In genomic region chr3:129880925-129881593, GRCm38 (mm10) we compare ENCODE assay signal across 13 mouse cellular contexts. TPM values are rescaled to one million over a fixed set of nuclear protein-coding genes. Genes with fewer than 3 reads are reported as not detected.
DNase-seq lines count a peak whose midpoint lies in the region; ATAC-seq lines count a peak whose summit lies in the region.
"Had no signal": no experiment of that assay in that cellular context is flagged by ENCODE, and none has a peak within 500 bp of the region (broad histone marks: within the 10 kb centered on the region; RNA-seq: fewer than 3 reads in every experiment).

No protein-coding gene starts in this region.

- ATAC-seq in erythroid progenitor cell, adult 5-6 weeks (replicated peaks; ENCODE audit: low FRiP score, poor library complexity, severe bottlenecking) = peak; percentile 86
- peak; percentile 56 for ATAC-seq in megakaryocyte progenitor cell, adult 5-6 weeks (replicated peaks; ENCODE audit: poor library complexity)
- ATAC-seq: inflammation-experienced regulatory T-cells, adult 6 months had no signal

- peak; percentile 16 for DNase-seq in gastrocnemius, adult 18-20 months (ENCODE audit: low spot score)
- DNase-seq in gastrocnemius, adult 8-10 months (ENCODE audit: low spot score in 2 of 2) = no peak
- peak; percentile 40 for DNase-seq in 416B (ENCODE audit: low read depth)
- DNase-seq in left cerebral cortex, postnatal 4 days = no peak
- no peak for DNase-seq in right cerebral cortex, postnatal 36 days (ENCODE audit: low spot score in 2 of 2)
- no peak for DNase-seq in right cerebral cortex, adult 2 months (ENCODE audit: low spot score in 2 of 2)
- DNase-seq: layer of hippocampus, postnatal 36 days; midbrain, embryonic 14.5 days; retina, postnatal 1 day had no signal

- intact Hi-C loops in left cerebral cortex, postnatal 4 days (cut with DNase I) = no loop called here

RNA-seq across cellular contexts. Expression of gene Pla2g12a, which starts 2.7 kb away (rescaled TPM):
- total RNA-seq in gastrocnemius, adult 18-20 months (2021) = 100 to 1,000 TPM in 1 of 2 experiments, 10 to 100 TPM in 1; 89.5 to 116 TPM
- 10 to 100 TPM; 83.7 to 92.7 (median 86.9) TPM for total RNA-seq in gastrocnemius, adult 8-10 months (2022)
- total RNA-seq in erythroid progenitor cell, adult 5-6 weeks (2015; ENCODE audit: low replicate concordance) = 23.1 and 44.4 TPM in 2 replicates
- total RNA-seq in erythroid progenitor cell, adult 5-6 weeks (2017; ENCODE audit: low replicate concordance) = 27.0 and 29.7 TPM in 2 replicates
- total RNA-seq in megakaryocyte progenitor cell, adult 5-6 weeks (2015) = 32.2 and 40.1 TPM in 2 replicates
- 24.3 and 31.3 TPM in 2 replicates for total RNA-seq in megakaryocyte progenitor cell, adult 5-6 weeks (2017)
- 10 to 100 TPM; 14.3 to 19.0 TPM for total RNA-seq in left cerebral cortex, postnatal 4 days (2021)

RNA-seq across cellular contexts. Expression of gene Casp6, which starts 20.2 kb away (rescaled TPM):
- 1 to 10 TPM; 1.8 to 2.8 TPM for total RNA-seq in gastrocnemius, adult 18-20 months (2021)
- 1 to 10 TPM; 1.7 to 2.7 (median 1.9) TPM for total RNA-seq in gastrocnemius, adult 8-10 months (2022)
- 10.5 and 14.4 TPM in 2 replicates for total RNA-seq in erythroid progenitor cell, adult 5-6 weeks (2015; ENCODE audit: low replicate concordance)
- total RNA-seq in erythroid progenitor cell, adult 5-6 weeks (2017; ENCODE audit: low replicate concordance) = 3.7 and 5.3 TPM in 2 replicates
- 16.2 and 16.3 TPM in 2 replicates for total RNA-seq in megakaryocyte progenitor cell, adult 5-6 weeks (2015)
- total RNA-seq in megakaryocyte progenitor cell, adult 5-6 weeks (2017) = 9.3 and 13.3 TPM in 2 replicates
- 1 to 10 TPM; 8.3 to 9.9 TPM for total RNA-seq in left cerebral cortex, postnatal 4 days (2021)

RNA-seq across cellular contexts. Expression of gene Cfi, which starts 45.4 kb away (rescaled TPM):
- total RNA-seq in gastrocnemius, adult 18-20 months (2021) = under 1 TPM in 1 of 2 experiments, not detected in 1; 0.38 TPM
- total RNA-seq in gastrocnemius, adult 8-10 months (2022) = not detected
- not detected in 2 replicates for total RNA-seq in erythroid progenitor cell, adult 5-6 weeks (2015; ENCODE audit: low replicate concordance)
- total RNA-seq in erythroid progenitor cell, adult 5-6 weeks (2017; ENCODE audit: low replicate concordance) = not detected in 2 replicates
- not detected in 2 replicates for total RNA-seq in megakaryocyte progenitor cell, adult 5-6 weeks (2015)
- not detected in 2 replicates for total RNA-seq in megakaryocyte progenitor cell, adult 5-6 weeks (2017)
- total RNA-seq in left cerebral cortex, postnatal 4 days (2021) = not detected
- total RNA-seq: ES-E14; layer of hippocampus, postnatal 36 days had no signal

RNA-seq across cellular contexts. Expression of gene Gar1, which starts 49.9 kb away (rescaled TPM):
- 10 to 100 TPM; 19.7 to 21.7 TPM for total RNA-seq in gastrocnemius, adult 18-20 months (2021)
- 10 to 100 TPM; 13.5 to 24.3 (median 18.7) TPM for total RNA-seq in gastrocnemius, adult 8-10 months (2022)
- 6.3 and 7.6 TPM in 2 replicates for total RNA-seq in erythroid progenitor cell, adult 5-6 weeks (2015; ENCODE audit: low replicate concordance)
- not detected in 2 replicates for total RNA-seq in erythroid progenitor cell, adult 5-6 weeks (2017; ENCODE audit: low replicate concordance)
- total RNA-seq in megakaryocyte progenitor cell, adult 5-6 weeks (2015) = 49.3 and 64.6 TPM in 2 replicates
- 23.6 and 26.9 TPM in 2 replicates for total RNA-seq in megakaryocyte progenitor cell, adult 5-6 weeks (2017)
- total RNA-seq in left cerebral cortex, postnatal 4 days (2021) = 10 to 100 TPM; 48.5 to 49.7 TPM

RNA-seq across cellular contexts. Expression of gene Rrh, which starts 58.7 kb away (rescaled TPM):
- total RNA-seq in gastrocnemius, adult 18-20 months (2021) = not detected
- not detected for total RNA-seq in gastrocnemius, adult 8-10 months (2022)
- not detected in 2 replicates for total RNA-seq in erythroid progenitor cell, adult 5-6 weeks (2015; ENCODE audit: low replicate concordance)
- total RNA-seq in erythroid progenitor cell, adult 5-6 weeks (2017; ENCODE audit: low replicate concordance) = not detected in 2 replicates
- 0.07 and 0.35 TPM in 2 replicates for total RNA-seq in megakaryocyte progenitor cell, adult 5-6 weeks (2015)
- 0.12 and 0.47 TPM in 2 replicates for total RNA-seq in megakaryocyte progenitor cell, adult 5-6 weeks (2017)
- total RNA-seq in left cerebral cortex, postnatal 4 days (2021) = 1 to 10 TPM; 1.2 to 1.4 TPM

Comparison
In these comparisons a context has a peak if more than half of its experiments do, and no peak if none do; other contexts are left out.
1. DNase-seq: peak in gastrocnemius, adult 18-20 months (single experiment) and 416B (single experiment); none in gastrocnemius, adult 8-10 months (0 of 2), left cerebral cortex, postnatal 4 days (single experiment), right cerebral cortex, postnatal 36 days (0 of 2) and right cerebral cortex, adult 2 months (0 of 2).